Mouse (Mus musculus): ENCODE data around the gene Adipor1. TPM values are rescaled to one million over a fixed set of nuclear protein-coding genes. Genes with fewer than 3 reads are reported as not detected.
A peak's percentile ranks its signal among the peaks of the same experiment; 100 is the strongest.
"Not testable (repeated sequence)": the region's sequence is repeated elsewhere in the genome, so short reads cannot be mapped to it uniquely, and the experiment has no call there.

The Adipor1 gene
- polyA plus RNA-seq, 1 experiment from 2014 or later, result 174 TPM

- H3K4me2 ChIP-seq (ENCODE audit: low read depth, low read length), result peak overlapping the region; percentile 13; the same call in 1 of the 2 replicates
- 28% methylated on average over 4 of the region's 4 CpGs for WGBS (ENCODE audit: insufficient replicate concordance)
- H3K9me3 ChIP-seq (replicated peaks; ENCODE audit: control insufficient read depth, low read length), result no peaks in the 10 kb centered on the region
- peaks cover 29% of the 10 kb centered on the region for H3K36me3 ChIP-seq (ENCODE audit: control insufficient read depth, insufficient read depth)
- no peaks in the 10 kb centered on the region for H3K27me3 ChIP-seq (ENCODE audit: control insufficient read depth, insufficient read depth, low read depth, low read length)
- ATAC-seq (ENCODE audit: low read depth), result no peak
- no peak overlapping the region for H3K4me3 ChIP-seq (ENCODE audit: low read depth, low read length)
- H3K27ac ChIP-seq (ENCODE audit: low read length), result no peak overlapping the region
- no peak overlapping the region for H3K9ac ChIP-seq (ENCODE audit: low read depth, low read length)
- H3K4me1 ChIP-seq (ENCODE audit: control insufficient read depth, low read depth, low read length), result peaks cover 14% of the 10 kb centered on the region
These were observed 20.2 kb downstream of the Adipor1 start for GRCm38 (mm10) chr1:134435414-134435813.

DNA sequence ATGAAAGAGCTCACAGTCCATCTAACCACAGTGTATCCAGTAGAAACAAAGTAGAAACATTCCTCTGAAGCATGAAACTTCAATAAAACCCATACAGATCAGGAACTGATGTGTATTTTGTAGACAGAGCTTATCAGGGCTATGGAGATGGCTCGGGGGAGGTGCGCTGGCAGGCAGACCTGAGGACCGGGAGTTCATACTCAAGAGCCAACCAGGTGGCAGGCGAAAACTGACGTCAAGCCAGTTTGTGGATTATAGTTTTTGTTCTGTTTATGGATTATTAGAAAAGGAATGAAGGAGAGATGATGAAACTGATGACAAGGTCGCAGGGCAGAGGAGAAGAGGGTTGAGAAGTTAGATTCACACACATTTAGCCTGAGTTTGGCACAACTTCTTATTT lies 25.3 kb downstream of the Adipor1 start:
- H3K4me1 ChIP-seq (ENCODE audit: control insufficient read depth, low read depth, low read length), result peaks cover 5% of the 10 kb centered on the region
- no peaks in the 10 kb centered on the region for H3K9me3 ChIP-seq (replicated peaks; ENCODE audit: control insufficient read depth, low read length)
- 59% methylated on average over 6 of the region's 6 CpGs for WGBS (ENCODE audit: insufficient replicate concordance)

DNA sequence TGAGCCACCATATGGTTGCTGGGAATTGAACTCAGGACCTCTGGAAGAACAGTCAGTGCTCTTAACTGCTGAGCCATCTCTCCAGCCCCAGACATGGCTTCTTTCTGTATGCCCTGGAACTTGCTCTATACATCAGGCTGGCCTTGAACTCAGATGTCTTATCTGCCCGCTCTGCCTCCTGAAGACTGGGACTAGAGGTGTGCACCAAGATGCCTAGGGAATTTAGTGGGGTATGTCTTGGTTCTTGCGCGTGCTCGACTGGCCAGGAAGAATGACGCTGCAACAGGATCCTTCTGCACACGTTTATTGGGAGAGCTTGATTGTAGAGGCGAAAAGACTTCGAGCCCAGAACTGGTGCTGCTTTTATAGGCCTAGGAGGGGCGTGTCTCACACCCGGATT lies 26.6 kb downstream of the Adipor1 start:
- H3K4me3 ChIP-seq (ENCODE audit: low read depth, low read length); ATAC-seq (ENCODE audit: low read depth); H3K27me3 ChIP-seq (ENCODE audit: control insufficient read depth, insufficient read depth, low read depth, low read length); H3K9me3 ChIP-seq (replicated peaks; ENCODE audit: control insufficient read depth, low read length); H3K36me3 ChIP-seq (ENCODE audit: control insufficient read depth, insufficient read depth); H3K4me1 ChIP-seq (ENCODE audit: control insufficient read depth, low read depth, low read length); H3K27ac ChIP-seq (ENCODE audit: low read length); H3K4me2 ChIP-seq (ENCODE audit: low read depth, low read length); H3K9ac ChIP-seq (ENCODE audit: low read depth, low read length): not testable (repeated sequence)
- 89% methylated on average over 7 of the region's 10 CpGs for WGBS (ENCODE audit: insufficient replicate concordance)

More for the DNA sequence above, 25.3 kb downstream of the Adipor1 start:
- Histone ChIP-seq H3K9ac (ENCODE audit: low read depth, low read length) (no peak overlapping the region), H3K4me3 (ENCODE audit: low read depth, low read length) (no peak overlapping the region), H3K27me3 (ENCODE audit: control insufficient read depth, insufficient read depth, low read depth, low read length) (no peaks in the 10 kb centered on the region), H3K4me2 (ENCODE audit: low read depth, low read length) (no peak overlapping the region), H3K36me3 (ENCODE audit: control insufficient read depth, insufficient read depth) (no peaks in the 10 kb centered on the region), H3K27ac (ENCODE audit: low read length) (no peak overlapping the region)
- no peak for ATAC-seq (ENCODE audit: low read depth)

DNA sequence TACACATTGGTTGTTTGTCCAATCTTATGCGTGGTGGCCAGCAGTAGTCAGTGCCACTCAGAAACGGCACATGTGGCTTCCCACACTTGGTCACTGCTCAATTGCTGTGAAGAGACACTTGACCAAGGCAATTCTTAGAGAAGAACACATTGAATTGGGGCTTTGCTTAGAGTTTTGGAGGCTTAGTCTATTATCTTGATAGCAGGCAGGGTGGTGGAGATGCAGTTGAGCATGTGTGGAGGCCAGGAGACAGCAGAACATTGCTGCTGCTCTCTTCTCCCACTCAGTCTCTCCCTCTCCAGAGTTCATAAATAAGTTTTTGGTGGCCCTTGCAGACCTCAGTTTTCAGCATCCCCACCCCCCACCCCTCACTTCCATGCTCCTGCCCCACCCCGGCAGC lies 27.2 kb downstream of the Adipor1 start:
- no peak for ATAC-seq (ENCODE audit: low read depth)
- no peak overlapping the region for H3K4me2 ChIP-seq (ENCODE audit: low read depth, low read length)

GRCm38 (mm10) chr1:134443288-134443687 lies 28.1 kb downstream of the Adipor1 start:
- WGBS (ENCODE audit: insufficient replicate concordance), result 68% methylated on average over 1 of the region's 1 CpGs
- H3K27ac ChIP-seq (ENCODE audit: low read length); H3K9ac ChIP-seq (ENCODE audit: low read depth, low read length); H3K4me2 ChIP-seq (ENCODE audit: low read depth, low read length); H3K4me1 ChIP-seq (ENCODE audit: control insufficient read depth, low read depth, low read length); H3K36me3 ChIP-seq (ENCODE audit: control insufficient read depth, insufficient read depth); H3K4me3 ChIP-seq (ENCODE audit: low read depth, low read length); ATAC-seq (ENCODE audit: low read depth); H3K9me3 ChIP-seq (replicated peaks; ENCODE audit: control insufficient read depth, low read length); H3K27me3 ChIP-seq (ENCODE audit: control insufficient read depth, insufficient read depth, low read depth, low read length): not testable (repeated sequence)

More for the DNA sequence above, 27.2 kb downstream of the Adipor1 start:
- no peaks in the 10 kb centered on the region for H3K36me3 ChIP-seq (ENCODE audit: control insufficient read depth, insufficient read depth)
- H3K27me3 ChIP-seq (ENCODE audit: control insufficient read depth, insufficient read depth, low read depth, low read length), result no peaks in the 10 kb centered on the region
- 85% methylated on average over 3 of the region's 3 CpGs for WGBS (ENCODE audit: insufficient replicate concordance)
- H3K27ac ChIP-seq (ENCODE audit: low read length), result no peak overlapping the region
- H3K4me1 ChIP-seq (ENCODE audit: control insufficient read depth, low read depth, low read length), result peaks cover 3% of the 10 kb centered on the region; the same call in 1 of the 2 replicates
- H3K4me3 ChIP-seq (ENCODE audit: low read depth, low read length), result no peak overlapping the region
- H3K9me3 ChIP-seq (replicated peaks; ENCODE audit: control insufficient read depth, low read length), result no peaks in the 10 kb centered on the region
- H3K9ac ChIP-seq (ENCODE audit: low read depth, low read length), result no peak overlapping the region

GRCm38 (mm10) chr1:134445418-134445817 lies 30.2 kb downstream of the Adipor1 start:
- Histone ChIP-seq H3K4me1 (ENCODE audit: control insufficient read depth, low read depth, low read length) (peaks cover 3% of the 10 kb centered on the region; the same call in 1 of the 2 replicates), H3K36me3 (ENCODE audit: control insufficient read depth, insufficient read depth) (no peaks in the 10 kb centered on the region), H3K4me2 (ENCODE audit: low read depth, low read length) (no peak overlapping the region), H3K4me3 (ENCODE audit: low read depth, low read length) (no peak overlapping the region), H3K9ac (ENCODE audit: low read depth, low read length) (no peak overlapping the region), H3K27me3 (ENCODE audit: control insufficient read depth, insufficient read depth, low read depth, low read length) (no peaks in the 10 kb centered on the region), H3K27ac (ENCODE audit: low read length) (no peak overlapping the region), H3K9me3 (replicated peaks; ENCODE audit: control insufficient read depth, low read length) (no peaks in the 10 kb centered on the region)
- no peak for ATAC-seq (ENCODE audit: low read depth)
- 66% methylated on average over 2 of the region's 2 CpGs for WGBS (ENCODE audit: insufficient replicate concordance)

GRCm38 (mm10) chr1:134448537-134448936 lies 33.4 kb downstream of the Adipor1 start:
- not testable (repeated sequence) for H3K27me3 ChIP-seq (ENCODE audit: control insufficient read depth, insufficient read depth, low read depth, low read length); H3K4me2 ChIP-seq (ENCODE audit: low read depth, low read length); H3K36me3 ChIP-seq (ENCODE audit: control insufficient read depth, insufficient read depth); H3K4me3 ChIP-seq (ENCODE audit: low read depth, low read length); H3K4me1 ChIP-seq (ENCODE audit: control insufficient read depth, low read depth, low read length); ATAC-seq (ENCODE audit: low read depth); H3K9ac ChIP-seq (ENCODE audit: low read depth, low read length); H3K9me3 ChIP-seq (replicated peaks; ENCODE audit: control insufficient read depth, low read length); H3K27ac ChIP-seq (ENCODE audit: low read length)
- 54% methylated on average over 3 of the region's 3 CpGs for WGBS (ENCODE audit: insufficient replicate concordance)

GRCm38 (mm10) chr1:134450201-134450600 lies 35.0 kb downstream of the Adipor1 start:
- Histone ChIP-seq H3K9me3 (replicated peaks; ENCODE audit: control insufficient read depth, low read length) (no peaks in the 10 kb centered on the region), H3K27ac (ENCODE audit: low read length) (no peak overlapping the region), H3K27me3 (ENCODE audit: control insufficient read depth, insufficient read depth, low read depth, low read length) (no peaks in the 10 kb centered on the region), H3K4me3 (ENCODE audit: low read depth, low read length) (no peak overlapping the region), H3K4me2 (ENCODE audit: low read depth, low read length) (no peak overlapping the region), H3K4me1 (ENCODE audit: control insufficient read depth, low read depth, low read length) (peaks cover 6% of the 10 kb centered on the region), H3K36me3 (ENCODE audit: control insufficient read depth, insufficient read depth) (no peaks in the 10 kb centered on the region), H3K9ac (ENCODE audit: low read depth, low read length) (no peak overlapping the region)
- no peak for ATAC-seq (ENCODE audit: low read depth)
- WGBS (ENCODE audit: insufficient replicate concordance), result 76% methylated on average over 4 of the region's 4 CpGs

GRCm38 (mm10) chr1:134450986-134451385 lies 35.8 kb downstream of the Adipor1 start:
- no peak overlapping the region for H3K9ac ChIP-seq (ENCODE audit: low read depth, low read length)
- ATAC-seq (ENCODE audit: low read depth), result no peak
- no peak overlapping the region for H3K27ac ChIP-seq (ENCODE audit: low read length)
- no peak overlapping the region for H3K4me2 ChIP-seq (ENCODE audit: low read depth, low read length)
- 28% methylated on average over 3 of the region's 3 CpGs for WGBS (ENCODE audit: insufficient replicate concordance)
- H3K36me3 ChIP-seq (ENCODE audit: control insufficient read depth, insufficient read depth), result no peaks in the 10 kb centered on the region
- H3K27me3 ChIP-seq (ENCODE audit: control insufficient read depth, insufficient read depth, low read depth, low read length), result no peaks in the 10 kb centered on the region
- no peak overlapping the region for H3K4me3 ChIP-seq (ENCODE audit: low read depth, low read length)
- H3K4me1 ChIP-seq (ENCODE audit: control insufficient read depth, low read depth, low read length), result peaks cover 6% of the 10 kb centered on the region
- no peaks in the 10 kb centered on the region for H3K9me3 ChIP-seq (replicated peaks; ENCODE audit: control insufficient read depth, low read length)

Measured in liver, embryonic 16.5 days (tissue).